Mouse (Mus musculus): Measurements from ENCODE around the gene Tmem120a.

The Tmem120a gene

DNA sequence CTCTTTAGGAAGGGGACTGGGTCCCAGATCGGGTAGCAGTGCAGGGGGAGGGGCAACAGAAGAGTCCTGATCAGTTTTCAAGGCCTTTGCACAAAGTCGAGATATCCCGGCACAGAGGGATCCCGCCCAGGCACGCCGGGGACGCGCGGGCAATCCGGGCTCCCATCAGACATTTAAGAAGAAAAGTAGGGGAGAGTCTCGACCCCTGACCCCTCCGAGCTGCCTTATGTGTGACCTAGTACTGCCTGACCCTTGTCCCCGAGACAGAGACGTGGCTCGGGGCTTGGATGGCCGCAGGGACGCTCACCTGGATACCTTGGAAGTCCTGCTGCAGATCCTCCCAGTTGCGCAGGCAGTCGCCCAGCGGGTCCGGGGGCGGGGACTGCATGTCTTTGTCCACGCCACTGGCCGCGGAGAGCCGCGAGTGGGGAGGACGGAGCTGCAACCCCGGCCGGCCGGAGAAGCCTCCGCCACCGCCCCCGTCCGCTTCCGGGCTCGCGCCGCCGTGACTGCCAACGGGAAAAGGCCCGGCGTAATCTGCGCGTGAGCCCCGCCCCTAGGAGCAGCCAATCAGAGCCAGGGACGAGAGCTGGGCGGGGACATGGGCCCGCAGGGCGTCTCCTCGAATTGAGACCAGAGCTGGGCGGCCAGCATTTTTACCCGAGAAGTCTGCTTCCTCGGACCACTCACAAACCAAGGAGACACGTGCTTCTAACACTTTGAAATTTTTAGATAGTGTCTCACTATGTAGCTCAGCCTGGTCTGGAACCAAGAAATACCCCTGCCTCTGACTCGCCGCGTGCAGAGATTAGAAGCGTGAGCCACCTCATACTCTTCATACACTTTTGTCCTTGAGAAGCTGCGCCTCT, at the start of gene Tmem120a:
Gene Tmem120a (minus strand): TSS at position 708 of the 869 bp plus-strand sequence.
- DNase-seq: peak; percentile 90 to 92

- DNase-seq: no peak
Measured at GRCm38 (mm10) chr5:135782901-135783300, 38.7 kb upstream of the Tmem120a start.

- DNase-seq: no peak
Measured at GRCm38 (mm10) chr5:135780331-135780730, 36.1 kb upstream of the Tmem120a start.

- peak; percentile 95 to 96 for DNase-seq
Measured at GRCm38 (mm10) chr5:135778471-135779445, 34.5 kb upstream of the Tmem120a start, which contains the start of gene Mdh2. Gene Mdh2, plus strand, starts transcription at chr5:135778480.

GRCm38 (mm10) chr5:135777796-135778470, 33.7 kb upstream of the Tmem120a start, which contains the start of gene Styxl1:
Gene Styxl1, minus strand, starts transcription at chr5:135778385.
- DNase-seq: no peak

- DNase-seq: no peak
Measured at GRCm38 (mm10) chr5:135776546-135776945, 32.3 kb upstream of the Tmem120a start.

- DNase-seq: no peak
Measured at GRCm38 (mm10) chr5:135772519-135772918, 28.3 kb upstream of the Tmem120a start.

GRCm38 (mm10) chr5:135764971-135765370, 20.7 kb upstream of the Tmem120a start:
- no peak for DNase-seq

DNA sequence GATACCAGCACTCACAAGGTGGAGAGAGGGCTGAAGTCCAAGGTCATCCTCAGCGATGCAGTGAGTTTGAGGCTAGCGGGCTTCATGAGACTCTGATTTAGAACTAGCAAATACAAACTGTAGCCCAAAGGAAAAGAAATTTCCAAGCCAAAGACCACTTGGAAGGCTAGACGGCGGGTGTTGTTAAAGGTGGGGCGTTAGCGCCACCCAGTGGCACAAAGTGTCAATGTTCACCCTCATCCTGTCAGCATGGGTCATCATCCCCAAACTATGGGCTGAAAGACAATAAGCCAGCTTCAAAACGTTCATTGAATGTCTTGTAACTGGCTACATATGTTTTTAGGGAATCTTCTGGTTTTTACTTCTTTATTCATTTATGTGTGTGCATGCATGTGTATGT, 19.3 kb upstream of the Tmem120a start:
- DNase-seq: peak; percentile 82 to 83

DNA sequence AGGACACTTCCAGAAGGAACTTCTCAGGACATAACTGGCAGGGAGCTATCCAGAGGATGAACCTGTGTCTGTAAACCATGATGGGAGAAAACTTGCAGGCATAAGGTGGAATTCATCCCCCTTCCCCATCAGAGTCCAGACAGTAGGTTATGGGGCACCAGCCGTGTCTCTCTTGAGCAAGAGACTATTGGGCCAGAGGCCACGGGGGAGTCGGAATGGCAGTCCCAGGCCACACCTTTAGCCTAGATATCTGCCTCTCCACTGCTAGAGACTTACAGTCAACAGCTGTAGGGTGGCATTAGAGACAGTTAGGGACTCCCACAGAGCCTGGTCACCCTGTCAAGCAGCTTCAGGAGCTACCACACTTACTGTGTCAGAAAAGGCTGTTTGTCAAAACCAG, 17.6 kb upstream of the Tmem120a start:
- DNase-seq: no peak

DNA sequence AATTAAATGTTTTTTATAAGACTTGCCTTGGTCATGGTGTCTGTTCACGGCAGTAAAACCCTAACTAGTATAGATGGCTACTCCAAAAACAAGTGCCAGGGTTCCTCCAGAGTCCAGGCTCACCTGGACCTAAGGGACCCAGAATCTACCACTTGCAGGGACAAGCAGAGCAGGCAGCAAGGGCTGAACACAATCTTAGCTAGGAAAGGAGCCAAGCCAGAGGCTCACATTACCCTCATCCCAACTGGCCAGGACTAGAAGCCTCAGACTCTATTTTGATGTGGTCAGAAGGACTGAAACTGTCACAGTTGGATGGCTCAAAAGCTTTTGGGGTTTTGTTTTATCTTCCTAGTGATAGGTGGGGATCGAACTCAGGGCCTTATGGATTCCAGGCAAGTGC, 7.3 kb upstream of the Tmem120a start:
- no peak for DNase-seq

DNA sequence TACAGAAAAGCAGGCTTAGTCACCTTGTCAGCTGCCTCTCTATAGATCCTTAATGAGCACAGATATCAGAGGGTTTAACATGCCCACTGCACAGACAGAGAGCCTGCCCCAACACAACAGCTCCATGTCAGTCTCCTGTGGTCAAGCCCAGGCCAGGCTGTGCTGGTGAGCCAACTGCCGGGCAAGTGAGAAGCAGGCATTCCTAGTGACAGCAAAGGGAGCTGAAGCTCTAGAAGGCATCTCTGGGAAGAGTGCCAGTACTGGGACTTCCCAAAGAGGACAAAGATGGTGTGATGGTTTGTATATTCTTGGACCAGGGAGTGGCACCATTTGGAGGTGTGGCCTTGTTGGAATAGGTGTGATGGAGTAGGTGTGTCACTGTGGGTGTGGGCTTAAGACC, 6.8 kb upstream of the Tmem120a start:
- no peak for DNase-seq

DNA sequence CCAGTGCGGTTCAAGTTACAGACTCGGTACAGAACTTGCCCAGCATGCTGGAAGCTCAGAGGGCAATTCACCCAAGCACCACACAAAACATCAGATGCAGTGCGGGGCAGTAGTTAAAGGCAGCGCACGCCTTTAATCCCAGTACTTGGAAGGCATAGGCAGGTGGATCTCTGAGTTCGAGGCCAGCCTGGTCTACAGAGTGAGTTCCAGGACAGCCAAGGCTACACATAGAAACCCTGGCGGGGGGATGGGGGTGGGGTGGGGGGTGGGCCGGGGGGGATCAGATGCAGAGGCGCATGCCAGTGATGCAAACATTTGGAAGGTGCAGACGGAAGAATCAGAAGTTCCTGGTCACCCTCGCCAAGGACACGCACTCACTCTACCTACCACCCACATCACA, 494 bp upstream of the Tmem120a start:
- no peak for DNase-seq

DNA sequence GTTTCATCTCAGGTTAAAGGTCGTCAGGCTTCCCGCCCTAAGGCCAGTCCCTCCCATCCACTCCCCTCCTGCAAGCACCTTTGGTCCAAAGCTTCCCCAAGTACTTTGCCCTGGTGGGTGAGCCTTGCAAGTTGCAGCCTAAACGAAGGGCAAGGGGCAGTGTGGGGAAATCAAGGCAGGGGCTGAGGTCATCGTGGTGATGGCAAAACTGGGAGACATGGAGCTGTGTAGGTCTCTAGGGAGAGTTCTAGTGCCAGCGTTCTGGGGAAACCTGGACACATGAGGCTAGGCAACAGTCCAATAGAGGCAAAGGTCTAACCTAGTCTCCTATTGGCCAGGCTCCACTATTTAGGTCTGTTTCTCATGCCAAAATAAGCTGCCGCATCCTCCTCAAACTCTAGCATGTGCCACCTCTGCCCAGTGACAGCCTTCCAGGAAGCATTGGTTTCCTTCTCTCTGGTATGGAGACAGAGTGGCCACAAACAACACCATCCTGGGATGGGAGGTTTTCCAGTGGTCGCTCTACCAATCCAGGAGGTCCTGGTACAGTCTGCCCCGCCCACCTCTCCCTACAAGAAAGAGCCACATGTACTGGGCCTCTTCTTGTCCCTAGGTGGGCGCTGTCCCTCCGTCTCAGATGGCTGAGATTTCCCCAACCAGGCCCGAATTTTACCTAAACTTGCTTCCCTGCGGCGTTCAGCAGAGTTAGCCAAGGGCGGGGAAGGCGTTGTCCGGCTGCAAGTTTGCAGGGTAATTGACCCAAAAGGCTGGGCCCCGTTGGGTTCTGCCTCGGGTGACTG, 1.1 kb downstream of the Tmem120a start:
- DNase-seq: no peak

GRCm38 (mm10) chr5:135742156-135742555, 2.1 kb downstream of the Tmem120a start:
- DNase-seq: no peak

GRCm38 (mm10) chr5:135738266-135738665, 6.0 kb downstream of the Tmem120a start:
- no peak for DNase-seq

- peak; percentile 57 to 60 for DNase-seq
Measured at GRCm38 (mm10) chr5:135737154-135737553, 7.1 kb downstream of the Tmem120a start.

DNA sequence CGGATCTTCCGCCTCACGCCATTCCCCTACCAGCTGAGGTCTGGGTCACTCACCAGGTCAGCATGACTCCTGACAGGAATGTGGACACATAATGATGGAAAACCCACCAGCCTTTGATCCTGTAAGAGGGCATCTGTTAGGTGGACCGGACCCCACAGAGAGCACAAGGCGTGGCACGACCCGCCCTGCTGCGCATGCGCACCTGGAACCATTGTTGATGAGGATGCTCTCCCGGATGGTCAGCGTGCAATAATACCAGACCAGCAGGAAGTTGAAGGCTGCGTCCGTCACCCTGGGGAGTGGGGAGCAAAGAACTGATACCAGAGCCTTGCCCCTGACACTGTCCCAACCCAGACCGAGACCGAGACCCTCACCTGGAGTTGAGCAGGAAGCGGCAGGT, 7.7 kb downstream of the Tmem120a start:
- DNase-seq: no peak

- no peak for DNase-seq
Measured at GRCm38 (mm10) chr5:135735741-135736140, 8.5 kb downstream of the Tmem120a start.

- DNase-seq: no peak
Measured at GRCm38 (mm10) chr5:135734057-135734680, 10.1 kb downstream of the Tmem120a start.

DNA sequence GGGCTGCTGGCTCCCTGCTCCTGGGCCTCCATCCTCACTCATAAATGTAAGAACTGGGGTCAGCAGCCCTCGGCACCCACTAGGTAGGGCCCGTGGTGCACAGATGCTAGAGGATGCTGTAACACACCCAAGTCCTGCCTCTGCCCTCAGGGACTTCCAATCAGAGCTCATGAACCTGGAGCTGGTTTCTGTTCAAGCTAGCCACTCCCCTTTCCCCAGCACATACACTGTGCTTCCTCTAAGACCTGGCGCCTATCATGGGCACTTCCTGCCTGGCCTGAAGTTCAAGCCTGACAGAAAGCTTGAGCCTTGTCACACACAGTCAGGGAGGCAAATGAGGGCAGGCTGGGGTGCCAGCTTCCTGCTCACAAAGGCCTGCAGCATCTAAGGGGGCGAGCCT, 11.2 kb downstream of the Tmem120a start:
- no peak for DNase-seq

Data from B cell, adult 2 months (primary cell).